Mouse (Mus musculus) thymus, postnatal 36 days (tissue): Measurements from ENCODE around the gene Polr1c.
A peak's percentile ranks its signal among the peaks of the same experiment; 100 is the strongest.

Experiments used
- DNase-seq, 2 experiments: peaks; one replicate each; pipeline ENCODE4 v3.0.0; 2022; ENCODE audit warnings: mixed read lengths in 2 of 2

The Polr1c gene

DNA sequence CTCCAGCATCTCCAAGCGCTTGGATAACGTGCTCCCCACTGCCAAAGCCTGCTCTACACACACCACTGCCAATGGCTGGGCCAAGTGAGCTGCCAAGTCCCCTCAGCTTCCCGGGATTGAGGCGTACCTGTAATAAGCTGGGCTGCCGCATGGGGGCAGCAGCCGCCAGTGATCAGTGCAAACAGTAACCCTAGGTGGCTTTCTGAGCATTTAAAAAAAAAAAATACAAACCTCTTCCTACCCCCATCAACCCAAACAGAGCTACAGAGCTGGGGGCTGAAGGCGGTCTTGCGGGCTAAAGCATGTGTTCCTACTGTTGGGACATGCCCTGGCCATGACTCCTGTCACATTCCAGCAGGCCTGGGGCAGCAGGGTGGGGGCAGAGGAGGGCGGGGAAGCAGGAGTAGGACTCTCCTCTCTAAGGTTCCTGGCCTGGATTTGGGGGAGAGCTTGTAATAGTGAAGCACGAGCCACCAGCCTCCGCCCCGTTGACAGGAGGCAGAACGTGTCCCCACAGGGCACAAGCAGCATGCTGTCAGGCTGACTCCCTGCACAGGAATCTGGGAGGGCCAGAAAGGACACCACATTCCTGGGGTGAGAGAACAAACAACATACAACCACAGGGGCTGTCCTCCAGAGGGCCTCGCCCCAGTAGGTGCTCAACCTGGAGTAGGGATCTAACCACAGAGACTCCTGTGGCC lies 18.2 kb upstream of the Polr1c start:
- peak; percentile 73 for DNase-seq

DNA sequence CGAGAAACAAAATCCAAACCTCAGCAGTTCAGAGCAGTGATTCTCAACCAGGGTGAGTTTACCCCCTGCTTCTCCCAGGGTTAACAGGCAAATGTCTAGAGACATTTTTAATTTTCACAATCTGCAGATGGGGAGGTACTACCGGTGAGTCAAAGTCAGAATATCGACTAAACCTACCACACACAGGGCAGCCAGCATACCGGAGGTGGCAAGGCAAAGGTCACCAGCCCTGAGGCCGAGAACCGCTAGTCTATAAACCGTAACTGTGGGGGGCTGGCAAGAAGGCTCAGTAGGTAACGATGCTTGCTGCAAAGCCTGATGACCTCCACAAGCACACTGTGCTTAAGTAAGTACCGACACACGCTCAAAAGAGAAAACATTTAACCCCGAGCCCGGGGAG lies 17.6 kb upstream of the Polr1c start:
- no peak for DNase-seq

DNA sequence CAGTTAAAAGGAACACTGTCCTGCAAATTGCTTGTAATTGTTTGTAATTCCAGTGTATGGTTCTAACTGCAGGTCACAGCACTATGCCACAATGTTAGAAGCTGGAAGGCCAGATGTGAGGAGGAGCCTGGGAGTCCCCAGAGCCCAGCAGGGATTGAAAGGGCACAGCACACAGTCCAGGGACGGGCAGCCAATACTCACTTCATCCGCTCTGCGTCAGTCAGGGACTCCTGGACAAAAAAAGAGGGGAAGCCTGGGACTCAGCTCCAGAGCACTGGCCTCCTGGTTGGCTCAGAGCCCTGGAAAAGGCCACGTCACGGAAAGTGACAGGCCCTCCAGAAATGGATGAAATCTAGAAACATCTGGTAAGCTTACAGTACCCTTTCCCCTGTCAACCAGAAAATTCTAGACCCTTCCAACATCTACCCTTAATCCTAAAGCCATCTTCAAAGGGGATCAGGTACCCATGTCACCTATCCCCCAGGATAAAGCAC lies 14.4 kb upstream of the Polr1c start:
- DNase-seq = no peak

DNA sequence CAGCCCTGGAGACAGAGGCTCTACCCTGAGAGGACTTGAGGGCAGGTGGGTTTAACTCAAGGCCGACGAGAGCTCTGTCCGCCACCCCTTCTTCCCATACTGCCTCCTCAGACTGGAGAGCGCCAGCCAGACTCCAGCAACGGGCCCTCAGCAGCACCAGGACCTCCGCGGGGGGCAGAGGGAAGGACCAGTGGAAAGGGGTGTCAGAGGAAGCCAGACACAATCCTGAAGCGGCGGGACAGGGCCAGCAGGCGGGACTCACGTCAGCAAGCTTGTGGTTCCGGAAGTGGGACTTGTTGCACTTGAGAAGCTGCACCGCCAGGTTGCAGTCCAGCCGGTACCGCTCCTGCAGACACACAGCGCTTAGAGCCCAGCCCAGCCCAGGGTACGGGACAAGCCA lies 11.8 kb upstream of the Polr1c start:
- DNase-seq = no peak

- no peak for DNase-seq
These were observed 10.6 kb upstream of the Polr1c start for GRCm38 (mm10) chr17:46258279-46259053.

DNA sequence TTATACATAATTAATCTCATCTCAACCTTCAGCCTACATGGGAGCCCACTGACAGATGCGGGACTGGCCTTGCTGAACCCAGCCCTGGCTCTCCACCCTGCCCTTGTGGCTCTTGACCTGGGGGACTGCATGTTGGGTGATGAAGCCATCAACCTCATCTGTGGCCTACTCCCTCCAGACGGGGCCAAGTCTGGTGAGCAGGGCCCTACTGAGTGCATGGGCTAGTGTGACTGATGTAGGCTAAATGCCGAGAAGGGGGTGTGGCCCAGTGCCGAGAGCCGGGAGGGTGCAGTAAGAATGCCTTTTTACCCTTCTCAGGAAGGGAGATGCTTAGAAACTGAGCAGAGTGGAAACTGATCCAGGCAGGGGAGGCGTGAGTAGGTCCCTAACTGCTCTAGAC lies 7.3 kb upstream of the Polr1c start:
- no peak for DNase-seq

DNA sequence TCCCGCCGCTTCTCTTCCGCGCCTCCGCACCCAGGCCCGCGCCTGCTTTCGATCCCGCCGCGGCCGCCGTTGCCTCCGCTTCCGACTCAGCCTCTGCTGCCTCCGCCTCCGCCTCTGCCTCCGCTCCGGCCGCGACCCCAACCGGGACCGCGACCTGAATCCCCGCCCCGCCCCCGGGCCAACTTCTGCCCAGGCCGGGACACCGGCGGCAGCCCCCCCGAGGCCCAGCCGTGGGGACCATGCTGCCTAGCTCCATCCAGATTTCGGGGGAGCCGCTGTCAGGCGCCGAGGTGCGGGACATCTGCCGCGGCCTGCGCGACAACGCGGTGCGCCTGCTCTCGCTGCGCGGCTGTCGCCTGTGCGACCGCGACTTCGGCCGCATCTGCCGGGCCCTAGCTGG lies 6.3 kb upstream of the Polr1c start:
- peak; percentile 33 to 65 for DNase-seq

GRCm38 (mm10) chr17:46253452-46254084 lies 5.7 kb upstream of the Polr1c start, which contains the start of gene Lrrc73:
Gene Lrrc73, plus strand, starts transcription at chr17:46253531.
- peak; percentile 87 to 88 for DNase-seq

DNA sequence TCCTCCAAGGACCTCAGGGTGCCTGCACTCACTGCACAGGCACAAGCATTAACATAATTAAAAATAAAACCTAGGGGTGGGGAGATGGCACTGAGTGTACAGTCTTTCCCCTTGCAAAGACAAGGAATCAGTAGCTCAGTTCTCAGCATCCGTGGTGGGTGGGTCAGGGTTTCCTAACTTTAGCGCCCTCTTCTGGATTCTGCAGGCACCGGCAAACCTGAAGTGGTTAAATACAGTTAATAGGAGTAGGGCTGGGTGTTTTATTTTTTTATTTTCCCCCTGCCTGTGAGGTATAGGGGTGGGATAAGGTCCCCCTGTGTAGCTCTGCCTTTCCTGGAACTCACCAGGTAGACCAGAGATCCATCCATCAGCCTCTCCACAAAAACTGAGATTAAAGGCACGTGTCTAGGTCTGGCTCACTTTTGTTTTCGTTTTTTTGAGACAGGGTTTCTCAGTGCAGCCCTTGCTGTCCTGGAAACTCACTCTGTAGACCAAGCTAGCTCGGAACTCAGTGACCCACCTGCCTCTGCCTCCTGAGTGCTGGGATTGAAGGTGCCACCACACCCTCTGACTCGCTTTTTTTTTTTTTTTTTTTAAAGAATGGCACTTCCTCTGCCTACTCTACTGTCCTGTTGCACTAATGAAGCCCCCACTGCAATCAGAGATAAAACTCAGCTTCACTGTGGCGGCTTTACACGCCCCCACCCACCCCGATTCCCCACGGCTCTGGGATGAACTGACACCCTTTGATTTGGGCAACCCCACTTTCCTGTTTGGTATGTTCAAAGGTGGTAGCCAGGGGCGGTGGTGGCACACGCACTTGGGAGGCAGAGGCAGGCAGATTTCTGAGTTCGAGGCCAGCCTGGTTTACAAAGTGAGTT lies 5.0 kb upstream of the Polr1c start:
- peak; percentile 40 to 49 for DNase-seq

GRCm38 (mm10) chr17:46251174-46251573 lies 3.3 kb upstream of the Polr1c start:
- DNase-seq = peak; percentile 29 to 45

GRCm38 (mm10) chr17:46248189-46248522 lies 302 bp upstream of the Polr1c start:
- no peak for DNase-seq

- DNase-seq = no peak
These were observed 3.3 kb downstream of the Polr1c start for GRCm38 (mm10) chr17:46244579-46244978.

DNA sequence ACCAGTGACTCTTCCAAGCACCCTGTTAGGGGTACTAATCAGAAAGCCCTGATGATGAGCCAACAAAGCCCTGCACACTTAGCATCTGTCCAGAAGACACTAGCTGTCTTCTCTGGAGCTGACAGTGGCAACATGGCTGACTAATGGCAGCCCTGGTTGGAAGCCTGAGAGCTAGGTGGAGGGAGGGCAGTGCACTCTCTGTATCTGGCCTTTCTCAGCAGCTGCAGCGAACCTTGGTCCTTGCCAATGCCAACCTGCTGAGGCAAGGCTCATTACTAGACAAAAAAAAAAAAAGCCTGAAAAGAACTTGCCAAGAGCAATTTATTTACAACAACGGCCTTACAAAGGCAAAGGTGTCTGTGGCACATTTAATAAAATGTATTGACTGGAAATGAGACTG lies 4.2 kb downstream of the Polr1c start:
- DNase-seq = no peak

DNA sequence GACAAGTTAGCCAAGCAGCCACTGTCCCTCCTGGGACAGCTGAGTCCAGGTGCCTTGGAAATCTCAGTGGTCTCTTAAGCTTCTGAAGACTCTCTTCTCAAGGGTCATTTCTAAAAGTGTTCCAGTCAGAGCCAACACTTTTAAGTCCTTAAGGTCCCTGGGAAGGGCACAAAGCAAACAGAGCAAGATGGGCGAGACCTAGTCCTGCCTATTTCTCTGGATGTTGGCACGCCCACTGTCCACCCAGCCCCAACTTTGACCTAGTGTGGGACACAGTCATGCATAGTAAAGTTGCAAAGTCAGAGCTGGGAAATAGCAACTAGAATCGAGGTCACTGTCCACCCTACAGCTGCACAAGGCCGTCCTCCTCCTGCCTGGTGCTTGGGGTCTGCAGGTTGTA lies 4.9 kb downstream of the Polr1c start:
- DNase-seq = no peak

GRCm38 (mm10) chr17:46242274-46242673 lies 5.6 kb downstream of the Polr1c start:
- DNase-seq = no peak

- no peak for DNase-seq
These were observed 6.4 kb downstream of the Polr1c start for GRCm38 (mm10) chr17:46241471-46241870.

GRCm38 (mm10) chr17:46239516-46240114 lies 8.2 kb downstream of the Polr1c start:
- no peak for DNase-seq

- DNase-seq = no peak
These were observed 10.4 kb downstream of the Polr1c start for GRCm38 (mm10) chr17:46237480-46237879.

GRCm38 (mm10) chr17:46237079-46237478 lies 10.8 kb downstream of the Polr1c start:
- no peak for DNase-seq

DNA sequence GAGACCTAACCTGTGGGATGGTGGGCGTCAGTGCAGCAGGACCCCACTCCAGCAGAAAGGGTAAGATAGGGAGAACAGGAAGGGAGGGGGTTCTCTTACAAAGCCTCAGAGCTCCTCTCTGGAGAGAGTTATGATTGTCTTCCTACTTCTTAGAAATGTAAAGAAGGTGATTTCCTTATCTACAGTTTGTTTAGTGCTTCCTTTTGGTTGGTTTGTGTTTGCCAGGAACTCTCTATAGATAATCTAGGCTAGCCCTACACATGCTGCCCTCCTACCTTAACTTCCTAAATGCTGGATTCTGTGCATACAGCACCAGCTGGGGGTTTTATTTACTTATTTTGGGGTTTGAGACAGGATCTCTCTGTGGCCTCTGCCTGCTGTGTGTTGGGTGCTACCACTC lies 11.8 kb downstream of the Polr1c start:
- DNase-seq = no peak

GRCm38 (mm10) chr17:46227576-46227975 lies 20.3 kb downstream of the Polr1c start:
- DNase-seq = no peak

DNA sequence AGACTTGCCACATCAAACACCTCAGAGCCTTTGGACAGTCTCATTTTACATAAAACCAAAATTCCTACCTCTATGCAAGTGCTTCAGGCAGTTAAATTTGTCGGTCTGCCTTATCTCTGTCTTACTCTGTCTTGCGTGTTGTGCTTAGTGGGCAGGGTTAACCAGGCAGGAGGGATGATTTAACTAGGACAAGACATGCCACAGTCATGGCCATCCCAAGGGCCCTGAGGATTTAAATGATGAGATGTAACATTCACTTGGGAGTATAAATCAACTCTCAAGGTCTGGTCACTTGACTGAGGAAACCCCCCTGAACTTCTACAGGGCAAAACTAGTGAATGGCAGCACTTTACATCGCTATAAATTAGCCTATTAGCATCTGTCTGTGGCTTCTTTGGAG lies 26.3 kb downstream of the Polr1c start:
- DNase-seq = no peak
